Mouse (Mus musculus): ENCODE results near the gene Zfp746. TPM values are rescaled to one million over a fixed set of nuclear protein-coding genes. Genes with fewer than 3 reads are reported as not detected.

Gene Zfp746
- total RNA-seq, 1 experiment from 2014 or later: 40.7 TPM

- ATAC-seq (ENCODE audit: extremely low read depth, insufficient number of reproducible peaks, low FRiP score, poor library complexity, severe bottlenecking): peak; percentile 89
Observed at GRCm38 (mm10) chr6:48048426-48049272, 37.7 kb downstream of the Zfp746 start, which contains the start of gene Zfp777. TSS of gene Zfp777 (minus strand) at chr6:48048911.

- ATAC-seq (ENCODE audit: extremely low read depth, insufficient number of reproducible peaks, low FRiP score, poor library complexity, severe bottlenecking): no peak
Observed at GRCm38 (mm10) chr6:48047450-48048351, 38.7 kb downstream of the Zfp746 start.

GRCm38 (mm10) chr6:48047114-48047449 lies 39.3 kb downstream of the Zfp746 start:
- ATAC-seq (ENCODE audit: extremely low read depth, insufficient number of reproducible peaks, low FRiP score, poor library complexity, severe bottlenecking): no peak

GRCm38 (mm10) chr6:48032661-48033060 lies 53.7 kb downstream of the Zfp746 start:
- no peak for ATAC-seq (ENCODE audit: extremely low read depth, insufficient number of reproducible peaks, low FRiP score, poor library complexity, severe bottlenecking)

GRCm38 (mm10) chr6:48025905-48026660 lies 60.3 kb downstream of the Zfp746 start:
- ATAC-seq (ENCODE audit: extremely low read depth, insufficient number of reproducible peaks, low FRiP score, poor library complexity, severe bottlenecking): no peak

- no peak for ATAC-seq (ENCODE audit: extremely low read depth, insufficient number of reproducible peaks, low FRiP score, poor library complexity, severe bottlenecking)
Observed at GRCm38 (mm10) chr6:48024994-48025345, 61.4 kb downstream of the Zfp746 start.

- ATAC-seq (ENCODE audit: extremely low read depth, insufficient number of reproducible peaks, low FRiP score, poor library complexity, severe bottlenecking): no peak
Observed at GRCm38 (mm10) chr6:48024330-48024993, 61.9 kb downstream of the Zfp746 start.

GRCm38 (mm10) chr6:48022672-48023071 lies 63.7 kb downstream of the Zfp746 start:
- no peak for ATAC-seq (ENCODE audit: extremely low read depth, insufficient number of reproducible peaks, low FRiP score, poor library complexity, severe bottlenecking)

GRCm38 (mm10) chr6:48021678-48022077 lies 64.7 kb downstream of the Zfp746 start:
- no peak for ATAC-seq (ENCODE audit: extremely low read depth, insufficient number of reproducible peaks, low FRiP score, poor library complexity, severe bottlenecking)

GRCm38 (mm10) chr6:48020006-48020405 lies 66.4 kb downstream of the Zfp746 start:
- ATAC-seq (ENCODE audit: extremely low read depth, insufficient number of reproducible peaks, low FRiP score, poor library complexity, severe bottlenecking): no peak

- no peak; the same call in 1 of the 2 replicates for ATAC-seq (ENCODE audit: extremely low read depth, insufficient number of reproducible peaks, low FRiP score, poor library complexity, severe bottlenecking)
Observed at GRCm38 (mm10) chr6:48016841-48017240, 69.6 kb downstream of the Zfp746 start.

GRCm38 (mm10) chr6:48016090-48016521 lies 70.3 kb downstream of the Zfp746 start:
- peak; percentile 74 for ATAC-seq (ENCODE audit: extremely low read depth, insufficient number of reproducible peaks, low FRiP score, poor library complexity, severe bottlenecking)

Other genes with a start within 250 kb of the Zfp746 start
- 15.0 and 15.6 TPM in 2 replicates for gene Zfp282, start 209.4 kb downstream of the Zfp746 start, total RNA-seq (2017)
- gene Zfp212, start 166.1 kb downstream of the Zfp746 start, total RNA-seq (2017): 13.4 and 15.2 TPM in 2 replicates
- 9.7 and 10.6 TPM in 2 replicates for gene Zfp956, start 133.2 kb downstream of the Zfp746 start, total RNA-seq (2017)
- gene Zfp777, start 37.7 kb downstream of the Zfp746 start, total RNA-seq (2017): 19.9 and 25.0 TPM in 2 replicates